Mouse (Mus musculus) MN1 (cell line): ENCODE results near the gene Dbnl.

ENCODE experiments used
- DNase-seq: peaks from one replicate; pipeline ENCODE4 v3.0.0-alpha.2; 2016; ENCODE audit warnings: low spot score

The Dbnl gene

DNA sequence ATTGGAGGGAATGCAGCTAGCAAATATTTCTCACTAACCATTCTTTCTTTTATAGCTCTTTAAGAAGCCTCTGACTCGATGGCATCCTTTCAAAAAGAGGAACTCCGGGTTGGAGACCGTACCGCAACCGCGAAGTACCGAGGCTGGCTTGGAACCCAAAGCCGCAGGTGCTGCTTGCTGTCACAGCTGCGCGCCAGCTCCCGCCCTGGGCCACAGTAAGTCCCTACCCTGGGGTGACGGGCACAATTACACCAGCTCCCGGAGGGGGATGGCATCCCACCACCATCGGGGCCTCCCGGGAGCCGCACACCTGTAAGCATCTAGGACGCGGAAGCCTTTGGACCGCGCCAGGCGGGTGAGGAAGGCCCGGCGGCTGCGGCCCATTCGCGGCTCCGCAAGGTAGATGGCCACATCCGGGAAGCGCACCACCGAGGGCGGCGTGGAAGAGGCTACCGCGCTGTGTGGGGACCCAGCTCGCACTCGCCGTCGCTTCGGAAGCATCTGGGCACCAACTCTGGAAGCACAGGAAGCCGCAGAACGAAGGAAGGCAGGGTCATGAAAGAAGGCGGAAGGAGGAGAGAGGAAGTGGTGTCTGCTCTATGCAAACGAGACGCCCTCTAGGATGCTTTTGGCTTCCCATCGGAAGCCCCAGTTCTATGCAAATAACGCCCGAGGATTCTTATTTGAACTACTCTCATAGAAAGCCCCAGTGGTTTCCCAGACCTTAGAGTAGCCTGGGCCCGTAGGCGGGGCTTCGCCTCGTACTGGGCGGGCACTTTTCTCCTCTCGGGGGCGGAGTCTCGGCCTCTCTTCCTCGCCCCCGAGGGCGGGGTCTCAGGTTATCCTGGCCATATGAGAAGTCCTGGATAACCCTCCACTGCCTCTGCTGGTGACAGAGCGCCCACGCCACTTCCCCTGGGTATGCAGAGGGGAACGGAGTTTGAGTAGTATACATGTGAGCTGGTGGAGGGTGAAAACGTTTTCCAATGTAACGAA, 49.3 kb downstream of the Dbnl start, which contains the start of gene Polm:
TSS of gene Polm (minus strand) at position 766 of the 996 bp plus-strand sequence.
- DNase-seq: peak; percentile 99

DNA sequence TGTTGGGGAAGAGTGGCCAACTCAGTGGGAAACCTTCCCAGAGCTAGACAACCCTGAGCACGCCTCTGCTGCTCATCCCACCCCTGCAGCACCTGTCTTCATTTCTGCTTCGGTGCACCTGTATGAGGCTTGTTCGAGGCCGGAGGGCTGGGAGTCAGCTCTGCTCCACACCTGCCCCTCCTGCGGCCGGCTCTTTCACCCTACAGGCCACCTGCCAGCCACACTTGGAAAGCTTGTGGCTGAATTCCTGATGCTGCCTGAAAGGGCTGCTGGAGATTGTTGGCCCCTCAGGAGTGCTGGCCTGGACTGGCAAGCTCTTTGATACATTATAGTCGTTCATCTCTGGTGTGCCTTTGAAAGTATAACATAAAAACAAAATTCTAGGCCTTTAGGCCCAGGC, 52.1 kb downstream of the Dbnl start:
- no peak for DNase-seq

DNA sequence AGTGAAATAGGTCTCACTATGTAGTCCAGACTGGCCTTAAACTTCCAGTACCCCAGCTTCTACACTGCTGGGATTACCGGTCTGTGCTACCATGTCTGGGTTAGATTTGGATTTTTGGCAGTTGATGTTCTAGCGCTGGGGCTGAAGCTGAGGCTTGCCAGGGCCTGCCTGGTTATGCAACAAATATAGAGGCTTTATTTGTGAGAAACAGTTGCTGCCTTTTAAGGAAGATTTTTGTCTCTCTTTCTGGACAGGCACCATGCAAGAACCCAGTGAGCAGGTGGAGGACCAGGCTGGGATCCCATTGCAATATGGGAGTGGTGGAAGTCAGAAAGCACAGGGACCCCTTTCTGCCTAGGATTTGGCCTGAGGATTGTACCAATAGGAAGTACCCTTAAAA, 53.5 kb downstream of the Dbnl start:
- DNase-seq: no peak

DNA sequence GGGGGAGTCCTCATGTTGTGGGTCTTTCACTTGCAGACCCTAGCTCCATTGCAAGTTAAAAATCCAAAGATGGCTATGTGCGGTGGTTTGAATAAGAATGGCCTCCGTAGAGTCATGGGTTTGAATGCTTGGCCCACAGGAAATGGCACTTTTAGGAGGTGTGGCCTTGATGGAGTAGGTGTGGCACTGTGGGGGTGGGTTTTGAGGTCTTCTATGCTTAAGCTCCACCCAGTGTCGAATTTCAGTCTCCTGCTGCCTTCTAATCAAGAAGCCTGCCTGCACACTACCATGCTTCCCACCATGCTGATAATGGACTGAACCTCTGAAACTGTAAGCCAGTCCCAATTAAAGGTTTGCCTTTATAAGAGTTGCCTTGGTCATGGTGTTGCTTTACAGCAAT, 54.8 kb downstream of the Dbnl start:
- DNase-seq: no peak

DNA sequence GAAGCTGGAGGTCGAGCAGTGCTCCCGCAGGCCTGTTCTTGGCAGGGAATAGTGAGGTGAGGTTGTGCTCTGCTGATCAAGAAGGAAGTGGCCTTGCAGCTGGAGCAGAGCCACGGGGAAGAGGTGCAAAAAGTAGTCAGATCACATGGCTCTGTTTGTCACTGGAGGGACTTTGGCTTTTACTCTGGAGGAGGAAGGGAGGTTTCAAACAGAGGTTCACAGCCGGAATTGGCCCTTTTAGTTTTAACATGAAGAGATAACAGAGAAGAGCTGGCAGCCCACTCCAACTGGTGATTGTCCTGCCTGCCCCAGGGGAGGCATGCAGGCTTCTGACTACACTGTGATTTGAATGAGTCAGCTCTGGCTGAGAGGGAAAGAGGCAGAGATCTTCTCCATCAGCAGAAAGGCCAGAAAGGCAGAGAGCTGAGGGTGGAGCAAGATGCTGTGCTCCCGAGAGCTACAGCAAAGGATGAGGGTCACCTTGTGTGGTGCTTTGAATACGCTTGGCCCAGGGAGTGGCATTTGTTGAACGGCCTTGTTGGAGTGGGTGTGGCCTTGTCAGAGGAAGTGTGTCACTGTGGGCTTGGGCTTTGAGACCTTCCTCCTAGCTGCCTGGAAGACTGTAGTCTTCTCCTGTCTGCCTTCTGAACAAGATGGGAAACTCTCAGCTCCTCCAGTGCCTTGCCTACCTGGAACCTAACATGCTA, 58.5 kb downstream of the Dbnl start:
- peak; percentile 86 for DNase-seq

DNA sequence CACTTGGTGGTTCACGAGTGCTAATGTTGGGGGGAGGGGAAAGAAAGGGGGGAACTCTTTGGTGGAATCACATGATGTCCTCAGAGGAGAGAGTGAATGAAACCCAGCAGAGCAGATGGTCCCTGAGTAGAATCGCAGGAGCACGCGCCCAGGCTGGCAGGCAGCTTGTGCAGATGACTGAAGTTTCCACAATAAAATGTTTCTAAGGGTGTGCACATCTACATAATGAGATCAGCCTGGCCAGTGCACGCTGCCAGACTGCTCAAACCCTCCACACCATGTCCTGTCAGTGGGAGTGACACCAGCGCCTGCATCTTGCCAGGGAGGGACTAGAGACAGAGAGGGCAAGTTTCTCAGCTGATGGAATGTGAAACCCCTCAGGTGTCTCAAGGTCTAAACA, 60.5 kb downstream of the Dbnl start:
- DNase-seq: peak; percentile 89

DNA sequence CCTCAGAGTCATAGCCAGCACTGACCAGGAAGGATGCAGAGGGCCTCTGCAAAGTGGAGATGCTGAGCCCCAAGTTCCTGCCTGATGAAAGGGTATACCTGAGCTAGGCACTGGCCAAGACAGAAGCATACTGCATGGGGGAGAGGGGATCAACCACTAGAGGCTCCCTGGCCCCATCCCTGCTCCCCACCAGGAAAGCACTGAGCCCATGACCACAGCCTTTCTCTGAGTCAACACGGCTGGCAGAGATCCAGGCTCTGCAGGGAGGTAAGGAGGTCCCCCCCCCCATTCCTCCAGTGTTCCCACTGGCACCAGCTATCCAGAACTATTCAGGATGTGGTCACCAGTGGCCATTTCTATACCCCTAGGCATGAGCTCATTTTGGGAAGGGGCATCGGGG, 61.0 kb downstream of the Dbnl start:
- DNase-seq: peak; percentile 73

DNA sequence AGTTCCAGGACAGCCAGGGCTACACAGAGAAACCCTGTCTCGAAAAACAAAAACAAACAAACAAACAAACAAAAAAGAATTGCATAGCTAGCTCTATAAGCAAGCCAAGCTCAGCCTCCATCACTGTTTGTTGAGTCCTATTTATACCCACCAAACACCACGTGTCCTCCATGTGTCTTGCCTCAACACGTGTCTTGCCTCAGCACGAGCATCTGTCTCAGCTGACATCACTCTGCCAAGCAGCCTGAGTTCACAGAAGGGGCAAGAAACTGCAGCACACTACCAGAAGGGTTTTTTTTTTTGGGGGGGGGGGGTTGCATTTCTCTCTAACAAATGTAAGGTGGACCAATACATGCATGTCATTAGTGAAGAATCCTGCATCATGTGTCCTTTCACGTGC, 62.2 kb downstream of the Dbnl start:
- DNase-seq: no peak
